Mouse (Mus musculus): ENCODE results near the gene Dcun1d1.

DNA sequence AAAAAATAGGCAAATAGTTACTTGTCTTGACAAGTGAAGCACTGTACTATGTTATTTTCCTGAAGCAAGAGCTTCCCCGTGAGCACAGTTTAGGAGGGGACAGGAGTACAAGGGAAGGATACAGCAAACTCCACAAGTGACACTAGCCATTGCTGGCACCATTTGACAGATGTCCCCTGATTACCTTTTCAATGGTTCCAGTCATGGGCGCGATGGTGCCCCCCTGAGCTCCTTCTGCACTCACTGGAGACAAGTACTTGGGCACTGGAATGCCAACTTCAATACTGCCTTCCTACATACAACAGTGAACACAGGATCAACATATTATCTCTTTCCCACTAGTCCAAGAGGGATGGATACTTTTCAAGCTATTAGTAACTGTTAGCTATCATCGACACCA, 26.2 kb upstream of the Dcun1d1 start:
- TF ChIP-seq POLR2A (IDR thresholded peaks at IDR 0.05; ENCODE audit: borderline replicate concordance, insufficient read depth, low read length) (no peak), CTCF (IDR thresholded peaks at IDR 0.05; ENCODE audit: borderline replicate concordance, insufficient read depth, low read depth, low read length) (no peak)
